Comparison of ENCODE assay signal across 8 mouse cellular contexts in genomic region chr3:51340552-51341267, GRCm38 (mm10). TPM values are rescaled to one million over a fixed set of nuclear protein-coding genes. Genes with fewer than 3 reads are reported as not detected.
A peak's percentile ranks its signal among the peaks of the same experiment; 100 is the strongest.
DNase-seq lines count a peak whose midpoint lies in the region; ATAC-seq and TF ChIP-seq lines count a peak whose summit lies in the region.

TSS of gene Elf2 (minus strand) at chr3:51340663.

- peak within 1 kb of the TSS; percentile 99 for H3K27ac ChIP-seq in heart, embryonic 12.5 days (ENCODE audit: poor library complexity, severe bottlenecking)
- peak within 1 kb of the TSS; percentile 97 for H3K27ac ChIP-seq in kidney, postnatal 0 days
- peak within 1 kb of the TSS; percentile 100 for H3K27ac ChIP-seq in liver, embryonic 12.5 days

- peak; percentile 89 for DNase-seq in CD4-positive helper T cell, adult 2 months (ENCODE audit: low read depth, low spot score)
- DNase-seq in brain, embryonic 18.5 days (ENCODE audit: low read depth, low spot score), result peak; percentile 63
- DNase-seq in kidney, postnatal 0 days (ENCODE audit: low spot score), result peak; percentile 85
- DNase-seq in naive thymus-derived CD4-positive, alpha-beta T cell, adult 2 months (ENCODE audit: low read depth), result peak; percentile 84
- DNase-seq in splenic B cell, adult 2 months (ENCODE audit: low read depth, low spot score), result peak; percentile 90

- peak; percentile 89 for ATAC-seq in heart, embryonic 12.5 days (ENCODE audit: insufficient number of reproducible peaks, low FRiP score)
- ATAC-seq in kidney, postnatal 0 days (replicated peaks; ENCODE audit: low FRiP score, low read depth), result peak; percentile 82
- peak; percentile 83 for ATAC-seq in liver, embryonic 12.5 days

- H3K27me3 ChIP-seq in erythroblast, embryonic 14.5 days (ENCODE audit: control insufficient read depth), result no peaks in the 10 kb centered on the region
- no peaks in the 10 kb centered on the region for H3K27me3 ChIP-seq in heart, embryonic 12.5 days (replicated peaks)
- H3K27me3 ChIP-seq in kidney, postnatal 0 days (ENCODE audit: insufficient read depth, low read length), result no peaks in the 10 kb centered on the region
- H3K27me3 ChIP-seq in liver, embryonic 12.5 days (replicated peaks), result no peaks in the 10 kb centered on the region
- no peaks in the 10 kb centered on the region for H3K27me3 ChIP-seq in splenic B cell, adult 2 months (ENCODE audit: control insufficient read depth, insufficient read depth, low read length, poor library complexity, severe bottlenecking)

- H3K4me1 ChIP-seq in erythroblast, embryonic 14.5 days (ENCODE audit: control insufficient read depth), result peaks cover 47% of the 10 kb centered on the region
- H3K4me1 ChIP-seq in heart, embryonic 12.5 days (replicated peaks), result peaks cover 6% of the 10 kb centered on the region
- no peaks in the 10 kb centered on the region for H3K4me1 ChIP-seq in kidney, postnatal 0 days (replicated peaks; ENCODE audit: insufficient read depth, low read length)
- peaks cover 41% of the 10 kb centered on the region for H3K4me1 ChIP-seq in liver, embryonic 12.5 days

- under 1% methylated on average over 81 of the region's 87 CpGs for WGBS in heart, embryonic 12.5 days
- under 1% methylated on average over 69 of the region's 87 CpGs for WGBS in kidney, postnatal 0 days
- WGBS in liver, embryonic 12.5 days (ENCODE audit: insufficient replicate concordance), result under 1% methylated on average over 68 of the region's 87 CpGs

- peak within 1 kb of the TSS; percentile 94 for H3K9ac ChIP-seq in heart, embryonic 12.5 days
- peak within 1 kb of the TSS; percentile 96 for H3K9ac ChIP-seq in kidney, postnatal 0 days (ENCODE audit: low read depth, low read length)
- H3K9ac ChIP-seq in liver, embryonic 12.5 days, result peak within 1 kb of the TSS; percentile 100

- TF ChIP-seq CTCF in kidney, postnatal 0 days (IDR thresholded peaks at IDR 0.05; ENCODE audit: low read depth), result no peak

- H3K36me3 ChIP-seq in erythroblast, embryonic 14.5 days (ENCODE audit: control insufficient read depth), result peaks cover 9% of the 10 kb centered on the region
- H3K36me3 ChIP-seq in heart, embryonic 12.5 days, result no peaks in the 10 kb centered on the region
- H3K36me3 ChIP-seq in kidney, postnatal 0 days (ENCODE audit: insufficient read depth, low read length), result no peaks in the 10 kb centered on the region
- no peaks in the 10 kb centered on the region for H3K36me3 ChIP-seq in liver, embryonic 12.5 days
- no peaks in the 10 kb centered on the region for H3K36me3 ChIP-seq in splenic B cell, adult 2 months (ENCODE audit: control insufficient read depth, insufficient read depth, low read length, poor library complexity, severe bottlenecking)

- H3K4me3 ChIP-seq in erythroblast, embryonic 14.5 days (replicated peaks), result peak within 1 kb of the TSS; percentile 97
- peak within 1 kb of the TSS; percentile 91 for H3K4me3 ChIP-seq in heart, embryonic 12.5 days
- peak within 1 kb of the TSS; percentile 94 for H3K4me3 ChIP-seq in kidney, postnatal 0 days (replicated peaks; ENCODE audit: low read depth, low read length)
- H3K4me3 ChIP-seq in liver, embryonic 12.5 days, result peak within 1 kb of the TSS; percentile 97

- H3K4me2 ChIP-seq in heart, embryonic 12.5 days, result peak within 1 kb of the TSS; percentile 82
- peak within 1 kb of the TSS; percentile 93 for H3K4me2 ChIP-seq in kidney, postnatal 0 days (ENCODE audit: low read length)
- peak within 1 kb of the TSS; percentile 100 for H3K4me2 ChIP-seq in liver, embryonic 12.5 days

- H3K9me3 ChIP-seq in erythroblast, embryonic 14.5 days (ENCODE audit: control insufficient read depth, low read length), result peaks cover 5% of the 10 kb centered on the region; the same call in 1 of the 2 replicates
- H3K9me3 ChIP-seq in heart, embryonic 12.5 days (replicated peaks), result no peaks in the 10 kb centered on the region; the same call in 1 of the 2 replicates
- H3K9me3 ChIP-seq in kidney, postnatal 0 days (replicated peaks; ENCODE audit: low read length), result no peaks in the 10 kb centered on the region
- no peaks in the 10 kb centered on the region for H3K9me3 ChIP-seq in liver, embryonic 12.5 days (replicated peaks)

RNA-seq across cellular contexts. Expression of gene Elf2, which starts in this region (rescaled TPM):
- 1.1 and 1.4 TPM in 2 replicates for polyA plus RNA-seq in erythroblast, embryonic 14.5 days (2012)
- polyA plus RNA-seq in heart, embryonic 12.5 days (2016; fragmentation: Nextera tagmentation; extraction: Ambion mirVana), result 45.5 and 57.7 TPM in 2 replicates
- 56.2 and 60.3 TPM in 2 replicates for polyA plus RNA-seq in kidney, postnatal 0 days (2015; fragmentation: Nextera tagmentation; extraction: Ambion mirVana)
- polyA plus RNA-seq in liver, embryonic 12.5 days (2016; fragmentation: Nextera tagmentation; extraction: Ambion mirVana), result 21.8 and 24.6 TPM in 2 replicates

Comparison
In these comparisons a context has a peak if more than half of its experiments do, and no peak if none do; other contexts are left out.
1. Peak in every context shown above with its lines: DNase-seq, ATAC-seq, H3K4me3 ChIP-seq and H3K27ac ChIP-seq.